Mouse (Mus musculus): ENCODE data around the gene 4930548H24Rik.
"Not testable (repeated sequence)": the region's sequence is repeated elsewhere in the genome, so short reads cannot be mapped to it uniquely, and the experiment has no call there.

4930548H24Rik gene

DNA sequence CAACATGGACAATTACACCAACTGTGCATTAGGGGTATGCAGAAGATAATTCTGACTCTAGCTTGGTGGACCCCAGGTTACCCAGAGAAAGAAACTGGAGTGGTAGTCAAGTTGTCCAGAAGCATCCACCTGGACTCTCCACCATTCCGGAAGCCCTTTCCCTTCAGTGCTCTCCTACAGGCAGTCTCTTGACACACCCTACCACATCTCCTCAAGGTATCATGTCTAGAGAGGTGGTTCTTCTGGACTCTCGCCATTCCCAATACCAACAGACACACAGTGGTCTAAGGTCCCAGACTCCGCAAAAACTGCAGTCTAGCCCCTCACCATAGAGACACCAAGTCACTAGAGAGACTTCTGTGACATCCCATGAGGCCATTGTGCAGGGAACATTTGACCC is at the start of gene 4930548H24Rik:
4930548H24Rik (plus strand) TSS at position 301 of the 400 bp plus-strand sequence.
- DNase-seq (ENCODE audit: low spot score in 2 of 2) = no peak

GRCm38 (mm10) chr5:31451336-31451735 is 34.2 kb upstream of the 4930548H24Rik start:
- peak in 1 of 2 experiments; percentile 9 for DNase-seq (ENCODE audit: low spot score in 2 of 2)

GRCm38 (mm10) chr5:31451878-31452561 is 33.5 kb upstream of the 4930548H24Rik start, which contains the start of gene Zfp512:
TSS of gene Zfp512 (plus strand) at chr5:31452431.
- peak; percentile 93 for DNase-seq (ENCODE audit: low spot score in 2 of 2)

- DNase-seq (ENCODE audit: low spot score in 2 of 2) = no peak
These were observed 33.0 kb upstream of the 4930548H24Rik start for GRCm38 (mm10) chr5:31452562-31452878.

DNA sequence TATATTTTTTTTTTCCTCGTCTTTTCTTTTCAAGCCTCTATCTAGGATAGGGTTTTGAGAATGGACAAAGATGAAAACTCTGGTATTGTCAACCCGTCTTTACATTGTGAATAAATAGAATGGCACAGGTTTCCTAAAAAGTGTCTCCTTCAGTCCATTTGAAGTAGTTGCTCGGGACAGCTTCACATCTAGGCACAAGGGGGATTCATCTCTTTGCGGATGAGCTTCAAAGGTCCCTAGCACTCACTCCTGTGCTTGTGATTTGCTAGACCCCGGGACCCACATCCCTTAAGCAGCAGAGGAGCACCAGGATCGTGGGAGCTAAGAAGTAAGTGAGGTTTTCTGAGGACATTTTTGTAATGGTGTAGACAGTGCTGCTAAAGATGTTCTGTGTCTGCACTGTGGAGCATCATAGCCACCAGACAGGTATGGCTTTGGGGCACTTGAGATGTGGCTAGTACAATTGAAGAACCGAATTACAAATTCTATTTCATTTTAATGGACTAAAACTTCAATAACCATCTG is 32.6 kb upstream of the 4930548H24Rik start:
- DNase-seq (ENCODE audit: low spot score in 2 of 2) = peak in 1 of 2 experiments; percentile 18

GRCm38 (mm10) chr5:31467798-31468197 is 17.7 kb upstream of the 4930548H24Rik start:
- DNase-seq (ENCODE audit: low spot score in 2 of 2) = no peak

DNA sequence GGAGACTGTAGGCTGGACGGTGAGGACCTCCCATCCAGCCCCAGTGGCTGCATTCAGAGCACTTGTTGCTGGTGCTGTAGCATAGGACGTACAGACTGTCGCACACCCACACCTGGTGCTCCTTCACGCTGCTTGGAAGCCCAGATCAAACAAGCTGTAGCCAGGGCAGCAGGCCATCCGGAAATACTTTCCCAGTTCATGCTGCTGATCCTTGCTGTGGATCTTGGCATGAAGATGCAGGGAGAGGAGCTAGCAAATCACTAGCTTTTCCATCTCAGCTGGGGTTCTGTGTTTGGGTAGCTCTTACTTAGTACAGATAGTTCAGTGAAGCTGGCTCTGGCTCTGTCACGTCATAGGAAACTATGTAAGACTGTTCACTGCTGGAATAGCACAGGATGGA is 15.8 kb upstream of the 4930548H24Rik start:
- no peak for DNase-seq (ENCODE audit: low spot score in 2 of 2)

- peak; percentile 49 to 62 for DNase-seq (ENCODE audit: low spot score in 2 of 2)
These were observed 15.2 kb upstream of the 4930548H24Rik start for GRCm38 (mm10) chr5:31470334-31470733.

DNA sequence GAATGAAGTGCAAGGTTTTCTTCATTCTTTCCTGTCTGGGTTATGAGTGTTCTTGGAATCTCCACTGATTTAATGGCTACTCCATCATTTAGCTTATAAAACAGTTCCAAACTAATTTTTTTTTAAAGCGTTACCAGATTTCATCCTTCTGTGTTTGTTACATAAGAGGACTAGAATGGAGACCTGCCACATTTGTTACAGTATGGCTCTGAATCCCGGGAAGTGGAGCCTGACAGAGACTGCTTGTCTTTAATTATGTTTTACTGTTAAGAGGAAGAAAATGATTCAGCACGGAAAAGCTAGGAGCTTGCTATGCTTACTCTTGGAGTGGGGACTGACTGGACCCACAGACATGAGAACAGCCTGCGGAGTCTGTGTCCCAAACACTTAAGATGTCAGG is 5.0 kb upstream of the 4930548H24Rik start:
- DNase-seq (ENCODE audit: low spot score in 2 of 2) = no peak

- DNase-seq (ENCODE audit: low spot score in 2 of 2) = no peak
These were observed 2.3 kb downstream of the 4930548H24Rik start for GRCm38 (mm10) chr5:31487889-31488288.

DNA sequence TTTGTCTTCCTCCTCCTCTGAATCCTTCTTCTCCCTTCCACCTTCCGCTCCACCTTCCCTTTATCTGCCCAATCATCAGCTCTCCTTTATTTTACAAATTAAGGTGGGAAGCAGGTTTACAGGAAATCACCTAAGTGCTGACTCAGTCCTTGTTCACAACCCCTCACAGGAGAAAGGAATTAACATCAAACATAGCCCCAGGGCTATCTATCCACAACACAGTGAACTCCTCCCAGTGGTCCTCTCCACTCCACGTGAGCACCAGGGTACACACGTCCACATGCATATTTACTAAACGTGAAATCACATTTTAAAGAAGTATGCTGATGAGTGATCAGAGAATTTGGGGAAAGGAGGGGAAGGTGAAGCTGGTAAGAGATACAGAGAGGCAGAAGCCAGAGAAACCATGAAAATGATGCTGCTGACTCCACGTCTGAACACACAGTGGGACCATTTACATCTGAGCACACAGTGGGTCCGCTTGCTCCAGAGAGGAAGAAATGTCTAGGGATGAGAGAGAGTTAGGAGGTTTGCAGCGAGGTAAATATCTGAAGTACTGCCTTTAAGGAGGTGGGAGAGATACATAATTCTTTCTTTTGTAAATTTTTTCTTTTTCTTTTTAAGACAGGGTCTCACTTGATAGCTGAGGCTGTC is 3.7 kb downstream of the 4930548H24Rik start:
- no peak for DNase-seq (ENCODE audit: low spot score in 2 of 2)

DNA sequence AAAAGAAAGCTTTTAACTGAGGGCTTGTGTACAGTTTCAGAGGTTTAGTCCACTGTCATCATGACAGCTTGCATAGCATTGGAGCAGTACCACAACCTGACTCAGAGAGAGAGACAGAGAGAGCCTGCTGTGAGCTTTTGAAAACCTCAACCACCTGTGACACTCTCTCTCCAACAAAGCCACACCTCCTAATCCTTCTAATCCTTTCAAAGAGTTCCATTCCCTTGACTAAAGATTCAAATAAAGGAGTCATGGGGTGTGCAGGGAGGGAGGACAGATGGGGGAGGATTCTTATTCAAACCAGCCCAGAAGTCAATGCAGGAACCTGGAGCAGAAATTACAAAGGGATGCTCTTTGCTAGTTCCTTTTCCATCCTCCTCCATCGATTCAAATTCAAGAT is 6.5 kb downstream of the 4930548H24Rik start:
- no peak for DNase-seq (ENCODE audit: low spot score in 2 of 2)

- peak; percentile 82 to 84 for DNase-seq (ENCODE audit: low spot score in 2 of 2)
These were observed 9.2 kb downstream of the 4930548H24Rik start, which contains the start of gene Gpn1 for GRCm38 (mm10) chr5:31494513-31495297. TSS of gene Gpn1 (plus strand) at chr5:31494741.

GRCm38 (mm10) chr5:31504843-31505242 is 19.3 kb downstream of the 4930548H24Rik start:
- no peak for DNase-seq (ENCODE audit: low spot score in 2 of 2)

GRCm38 (mm10) chr5:31512481-31512880 is 26.9 kb downstream of the 4930548H24Rik start:
- DNase-seq (ENCODE audit: low spot score in 2 of 2) = no peak

DNA sequence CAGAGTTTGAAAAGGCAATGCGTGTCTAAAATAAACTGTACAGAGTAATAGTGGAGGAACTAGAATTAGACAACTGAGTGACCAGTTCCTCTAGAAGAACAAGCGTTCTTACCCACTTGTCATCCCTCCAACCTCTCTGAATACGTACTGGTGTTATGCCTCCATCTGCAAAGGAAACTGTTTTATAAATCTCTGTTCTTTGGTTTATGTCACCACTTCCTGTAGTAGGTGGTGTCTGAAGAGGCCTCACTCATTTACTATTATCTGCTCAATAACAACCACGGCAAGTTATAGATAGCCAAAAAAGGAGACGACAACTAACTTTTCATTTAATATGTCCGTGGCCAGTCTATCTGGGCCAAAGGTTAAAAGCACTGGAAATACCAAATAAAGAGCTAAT is 35.0 kb downstream of the 4930548H24Rik start:
- no peak for DNase-seq (ENCODE audit: low spot score in 2 of 2)

DNA sequence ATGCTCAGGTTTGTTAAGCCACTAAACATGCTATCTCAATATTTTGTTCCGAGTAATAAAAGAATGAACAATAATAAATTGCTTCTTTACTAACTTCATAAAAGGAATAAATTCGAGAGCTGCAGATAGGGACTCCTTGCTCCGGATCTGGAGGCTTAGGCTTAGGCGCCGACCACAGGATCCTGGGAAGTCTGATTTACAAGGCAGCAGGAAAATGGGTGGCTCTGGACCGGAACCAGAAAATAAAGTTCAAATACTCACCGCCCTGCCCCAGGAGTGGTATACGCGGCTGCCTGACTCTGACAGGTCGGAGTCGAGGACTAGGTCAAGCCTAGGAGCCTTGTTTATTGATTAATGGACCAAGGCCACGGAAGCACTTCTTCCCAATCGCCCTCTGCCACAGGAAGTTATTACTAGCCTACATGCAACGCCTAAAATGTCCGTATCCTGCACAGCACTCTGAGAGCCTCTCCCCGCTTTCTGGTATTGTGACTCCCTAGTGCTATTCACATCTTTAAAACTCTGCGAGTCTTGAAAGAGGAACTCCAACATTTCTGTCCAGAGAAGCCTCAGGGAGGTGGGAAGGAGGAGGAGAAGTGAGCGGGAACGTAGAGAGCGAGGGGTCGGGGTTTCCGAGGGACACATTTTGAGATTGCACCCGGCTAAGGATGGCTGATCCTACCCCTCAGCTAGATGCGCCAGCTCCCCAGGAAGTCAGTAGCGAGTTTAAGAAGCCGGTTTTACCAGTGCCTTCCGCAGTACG is 41.0 kb downstream of the 4930548H24Rik start, which contains the start of gene Slc4a1ap:
Slc4a1ap (plus strand) TSS at position 642 of the 763 bp plus-strand sequence.
- peak; percentile 82 to 83 for DNase-seq (ENCODE audit: low spot score in 2 of 2)

- no peak for DNase-seq (ENCODE audit: low spot score in 2 of 2)
These were observed 41.7 kb downstream of the 4930548H24Rik start for GRCm38 (mm10) chr5:31527117-31527680.

GRCm38 (mm10) chr5:31527707-31528106 is 42.2 kb downstream of the 4930548H24Rik start, which contains the start of gene Supt7l:
TSS of gene Supt7l (minus strand) at chr5:31527807.
- DNase-seq (ENCODE audit: low spot score in 2 of 2) = not testable (repeated sequence)

DNA sequence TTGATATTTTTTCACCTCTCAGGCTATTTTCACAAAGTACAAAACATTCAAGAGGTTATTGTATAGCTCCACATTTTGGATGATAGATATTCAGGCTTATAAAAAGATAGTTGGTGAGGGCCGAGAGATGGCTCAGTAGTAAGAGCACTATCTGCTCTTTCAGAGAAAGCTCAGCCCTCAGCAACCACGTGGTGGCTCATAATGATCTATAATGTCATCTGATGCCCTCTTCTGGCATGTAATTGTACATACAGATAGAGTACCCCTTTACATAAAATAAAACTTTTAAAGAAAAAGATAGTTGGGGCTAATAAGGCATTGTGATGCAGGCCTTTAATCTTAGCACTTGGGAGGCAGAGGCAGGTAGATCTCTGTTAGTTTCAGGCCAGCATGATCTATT is 43.0 kb downstream of the 4930548H24Rik start:
- DNase-seq (ENCODE audit: low spot score in 2 of 2) = no peak

GRCm38 (mm10) chr5:31535228-31535627 is 49.7 kb downstream of the 4930548H24Rik start:
- DNase-seq (ENCODE audit: low spot score in 2 of 2) = no peak

Measured in natural killer cell, adult 2 months (primary cell).